Mouse (Mus musculus): ENCODE results near the gene Sectm1b. TPM values are rescaled to one million over a fixed set of nuclear protein-coding genes. Genes with fewer than 3 reads are reported as not detected.

Gene Sectm1b
- polyA plus RNA-seq, 1 experiment from 2014 or later: not detected

DNA sequence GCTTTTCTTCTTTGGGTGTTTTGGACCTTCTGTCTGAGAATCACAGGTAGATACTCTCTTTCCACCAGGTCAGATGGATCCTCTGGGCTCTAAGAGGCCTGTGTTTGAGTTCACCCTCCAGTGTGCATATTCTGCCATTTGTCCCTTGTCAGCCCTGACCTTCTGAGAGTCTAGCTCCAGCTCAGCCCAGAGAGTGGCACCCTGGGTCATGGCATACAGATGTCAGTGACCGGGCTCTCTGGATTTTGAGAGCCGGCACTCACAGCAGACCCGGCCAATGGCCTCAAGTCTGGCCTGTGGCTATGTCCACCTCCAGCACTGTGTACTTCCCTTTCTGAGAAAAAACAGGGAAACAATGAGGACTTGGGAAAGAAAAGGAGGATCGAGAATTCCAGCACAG, 3.9 kb downstream of the Sectm1b start:
- H3K9me3 ChIP-seq (ENCODE audit: control insufficient read depth, low read length): no peaks in the 10 kb centered on the region
- no peaks in the 10 kb centered on the region for H3K36me3 ChIP-seq (ENCODE audit: control insufficient read depth, insufficient read depth, low read length)
- no peak overlapping the region for H3K4me2 ChIP-seq
- H3K9ac ChIP-seq (ENCODE audit: low read length): no peak overlapping the region
- no peaks in the 10 kb centered on the region for H3K4me1 ChIP-seq (ENCODE audit: control insufficient read depth, insufficient read depth, low read length)
- H3K4me3 ChIP-seq (ENCODE audit: low read depth, low read length): no peak overlapping the region
- WGBS: 91% methylated on average over 4 of the region's 4 CpGs
- no peaks in the 10 kb centered on the region for H3K27me3 ChIP-seq (ENCODE audit: control insufficient read depth, insufficient read depth, low read length)
- DNase-seq (ENCODE audit: low spot score, missing footprints): no peak
- no peak for ATAC-seq (ENCODE audit: low FRiP score)
- no peak overlapping the region for H3K27ac ChIP-seq (ENCODE audit: low read depth, low read length)

DNA sequence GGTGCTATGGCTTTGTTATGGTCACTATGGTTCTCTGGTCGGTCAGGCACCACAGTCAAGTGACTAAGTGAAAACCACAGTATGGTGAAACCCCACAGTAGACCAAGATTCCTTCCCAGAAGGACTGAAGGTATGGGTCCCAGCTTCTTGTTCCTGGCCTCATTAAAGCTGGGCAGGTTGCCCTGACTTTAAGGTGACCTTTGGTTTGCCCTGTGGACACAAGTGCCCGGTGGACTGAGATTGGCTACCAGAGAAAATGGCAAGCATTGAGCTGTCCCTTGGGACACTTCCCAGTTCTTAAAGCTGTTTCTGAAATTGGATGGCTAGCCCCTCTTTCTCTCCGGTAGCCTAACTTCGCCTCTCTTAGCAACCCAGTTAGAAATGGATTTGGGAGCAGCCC, 4.4 kb downstream of the Sectm1b start:
- no peak for ATAC-seq (ENCODE audit: low FRiP score)
- Histone ChIP-seq H3K4me1 (ENCODE audit: control insufficient read depth, insufficient read depth, low read length) (no peaks in the 10 kb centered on the region), H3K27me3 (ENCODE audit: control insufficient read depth, insufficient read depth, low read length) (no peaks in the 10 kb centered on the region), H3K9ac (ENCODE audit: low read length) (no peak overlapping the region), H3K36me3 (ENCODE audit: control insufficient read depth, insufficient read depth, low read length) (no peaks in the 10 kb centered on the region), H3K27ac (ENCODE audit: low read depth, low read length) (no peak overlapping the region), H3K4me2 (no peak overlapping the region), H3K4me3 (ENCODE audit: low read depth, low read length) (no peak overlapping the region), H3K9me3 (ENCODE audit: control insufficient read depth, low read length) (no peaks in the 10 kb centered on the region)
- WGBS: 89% methylated on average over 4 of the region's 4 CpGs
- no peak for DNase-seq (ENCODE audit: low spot score, missing footprints)

DNA sequence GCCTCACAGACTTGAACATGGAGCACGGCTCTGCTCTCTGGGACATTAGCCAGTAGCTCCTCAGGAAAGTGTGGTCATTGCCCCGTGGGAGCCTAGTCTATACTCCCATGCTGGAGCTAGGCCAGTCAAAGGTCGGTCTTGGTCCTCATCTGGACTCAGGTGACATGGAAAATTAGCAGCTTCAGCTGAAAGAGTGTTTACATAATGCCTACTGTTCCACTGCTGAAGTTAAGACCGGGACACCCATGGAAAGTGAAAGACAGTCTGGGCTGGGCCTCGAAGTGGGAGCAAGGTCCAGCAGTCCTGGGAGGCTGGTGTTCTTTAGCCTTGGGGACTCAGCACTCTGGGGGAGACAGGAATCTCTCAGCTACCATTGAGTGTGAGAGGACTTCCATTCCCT, 5.2 kb downstream of the Sectm1b start:
- H3K27ac ChIP-seq (ENCODE audit: low read depth, low read length): no peak overlapping the region
- H3K4me3 ChIP-seq (ENCODE audit: low read depth, low read length): no peak overlapping the region
- no peaks in the 10 kb centered on the region for H3K4me1 ChIP-seq (ENCODE audit: control insufficient read depth, insufficient read depth, low read length)
- H3K36me3 ChIP-seq (ENCODE audit: control insufficient read depth, insufficient read depth, low read length): no peaks in the 10 kb centered on the region
- H3K9ac ChIP-seq (ENCODE audit: low read length): no peak overlapping the region
- no peaks in the 10 kb centered on the region for H3K27me3 ChIP-seq (ENCODE audit: control insufficient read depth, insufficient read depth, low read length)
- 85% methylated on average over 5 of the region's 5 CpGs for WGBS
- no peak overlapping the region for H3K4me2 ChIP-seq
- DNase-seq (ENCODE audit: low spot score, missing footprints) (no peak), ATAC-seq (ENCODE audit: low FRiP score) (no peak)
- H3K9me3 ChIP-seq (ENCODE audit: control insufficient read depth, low read length): no peaks in the 10 kb centered on the region

DNA sequence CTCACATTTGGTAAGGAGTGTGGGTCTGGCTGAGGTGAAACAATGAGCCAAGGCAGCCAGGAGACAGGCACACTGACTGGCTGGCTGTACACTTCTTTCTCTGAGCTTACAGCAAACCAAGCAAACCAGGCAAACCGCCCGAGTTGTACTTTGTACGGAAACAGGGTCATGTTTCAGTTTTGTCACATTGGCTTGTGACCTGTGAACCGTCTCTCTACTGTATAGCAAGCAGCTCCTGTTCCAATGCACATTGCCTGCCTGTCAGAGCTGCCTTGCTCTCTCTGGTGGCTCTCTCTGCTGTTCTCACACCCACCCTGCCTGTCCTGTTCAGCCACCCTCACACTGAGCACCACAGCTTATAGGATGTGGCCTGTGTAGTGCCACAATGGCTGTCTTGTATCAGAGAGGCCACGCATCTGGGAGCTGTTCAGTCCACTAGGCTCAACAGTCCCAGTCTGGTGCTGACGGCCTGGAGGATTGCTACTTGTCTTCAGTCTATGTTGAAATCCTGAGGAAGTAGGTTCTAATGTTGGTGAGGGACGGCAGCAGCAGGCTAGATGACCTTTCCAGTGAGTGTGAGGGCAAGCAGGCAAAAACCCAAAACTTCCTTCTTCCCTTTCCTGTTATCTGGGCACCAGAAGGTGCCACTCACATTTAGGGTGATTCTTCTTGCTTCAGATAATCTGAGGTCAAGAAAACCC, 6.7 kb downstream of the Sectm1b start:
- no peaks in the 10 kb centered on the region for H3K4me1 ChIP-seq (ENCODE audit: control insufficient read depth, insufficient read depth, low read length)
- whole genome bisulfite sequencing: 72% methylated on average over 7 of the region's 7 CpGs
- H3K27ac ChIP-seq (ENCODE audit: low read depth, low read length): no peak overlapping the region
- H3K4me3 ChIP-seq (ENCODE audit: low read depth, low read length): no peak overlapping the region
- H3K9ac ChIP-seq (ENCODE audit: low read length): no peak overlapping the region
- H3K36me3 ChIP-seq (ENCODE audit: control insufficient read depth, insufficient read depth, low read length): no peaks in the 10 kb centered on the region
- DNase-seq (ENCODE audit: low spot score, missing footprints) (no peak), ATAC-seq (ENCODE audit: low FRiP score) (no peak)
- no peak overlapping the region for H3K4me2 ChIP-seq
- H3K9me3 ChIP-seq (ENCODE audit: control insufficient read depth, low read length): no peaks in the 10 kb centered on the region
- no peaks in the 10 kb centered on the region for H3K27me3 ChIP-seq (ENCODE audit: control insufficient read depth, insufficient read depth, low read length)

DNA sequence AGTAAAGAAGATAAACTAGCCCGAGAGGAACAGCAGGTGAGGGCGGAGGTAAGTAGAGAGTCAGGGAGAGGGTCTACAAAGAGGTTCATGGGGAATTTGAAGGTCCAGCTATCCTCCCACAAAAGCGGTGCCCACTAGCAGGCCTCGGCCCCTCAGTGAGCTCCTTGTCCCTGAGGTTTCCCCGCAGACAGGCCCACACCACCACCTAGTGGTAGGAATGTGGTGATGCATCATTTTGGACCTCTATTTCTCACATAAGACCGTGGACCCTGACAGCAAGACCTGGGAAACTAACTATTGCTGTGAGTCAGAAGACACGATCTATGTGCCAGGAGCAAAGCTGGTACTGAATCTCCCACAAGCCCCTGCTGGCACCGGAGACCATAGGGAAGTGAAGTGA, 9.8 kb downstream of the Sectm1b start:
- H3K4me2 ChIP-seq: no peak overlapping the region
- ATAC-seq (ENCODE audit: low FRiP score) (peak; percentile 44; the same call in 1 of the 2 replicates), DNase-seq (ENCODE audit: low spot score, missing footprints) (peak; percentile 99)
- H3K4me3 ChIP-seq (ENCODE audit: low read depth, low read length): no peak overlapping the region
- H3K27me3 ChIP-seq (ENCODE audit: control insufficient read depth, insufficient read depth, low read length): no peaks in the 10 kb centered on the region
- WGBS: 12% methylated on average over 8 of the region's 8 CpGs
- H3K4me1 ChIP-seq (ENCODE audit: control insufficient read depth, insufficient read depth, low read length): no peaks in the 10 kb centered on the region
- no peak overlapping the region for H3K9ac ChIP-seq (ENCODE audit: low read length)
- no peaks in the 10 kb centered on the region for H3K9me3 ChIP-seq (ENCODE audit: control insufficient read depth, low read length)
- no peak overlapping the region for H3K27ac ChIP-seq (ENCODE audit: low read depth, low read length)
- H3K36me3 ChIP-seq (ENCODE audit: control insufficient read depth, insufficient read depth, low read length): no peaks in the 10 kb centered on the region

DNA sequence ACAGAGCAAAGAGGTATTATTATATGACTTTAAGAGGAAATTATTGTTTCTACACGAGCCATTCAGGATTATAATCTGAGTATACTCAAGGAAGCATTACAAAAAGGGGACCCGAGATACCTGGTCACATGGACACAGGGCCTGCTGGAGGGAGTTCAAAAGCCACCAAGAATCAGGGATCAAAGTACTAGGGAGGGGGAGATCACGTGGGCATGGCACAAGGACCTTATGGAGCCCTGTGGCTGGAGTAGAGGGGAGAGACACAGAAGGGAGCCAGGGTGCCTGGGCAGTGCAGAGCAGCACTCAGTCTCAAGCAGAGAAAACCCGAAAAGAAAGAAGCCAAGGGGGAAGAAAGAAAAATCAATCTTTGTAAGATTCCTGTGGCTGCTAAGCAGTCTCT, 11.0 kb downstream of the Sectm1b start:
- 76% methylated on average over 4 of the region's 4 CpGs for WGBS

DNA sequence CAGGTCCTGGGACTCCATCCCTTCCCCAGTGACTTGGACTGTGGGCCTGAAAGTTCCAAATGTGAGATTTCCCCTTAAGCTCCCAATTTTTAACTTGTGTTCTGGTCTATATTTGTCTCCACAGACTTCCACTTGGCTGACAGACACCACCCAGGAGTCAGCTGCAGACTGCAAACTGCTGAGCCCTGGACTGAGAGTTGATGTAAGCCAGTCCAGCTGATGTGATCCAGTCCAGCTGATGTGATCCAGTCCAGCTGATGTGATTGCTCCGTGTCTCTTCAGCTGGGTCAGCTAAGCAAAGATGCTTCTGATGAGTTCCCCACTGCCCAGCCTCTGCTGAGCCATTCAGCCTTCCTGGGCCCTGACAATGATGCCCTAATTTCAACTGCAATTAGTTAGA, 11.6 kb downstream of the Sectm1b start:
- H3K27ac ChIP-seq (ENCODE audit: low read depth, low read length): no peak overlapping the region
- H3K36me3 ChIP-seq (ENCODE audit: control insufficient read depth, insufficient read depth, low read length): no peaks in the 10 kb centered on the region
- no peaks in the 10 kb centered on the region for H3K9me3 ChIP-seq (ENCODE audit: control insufficient read depth, low read length)
- 66% methylated on average over 1 of the region's 1 CpGs for WGBS
- no peak overlapping the region for H3K9ac ChIP-seq (ENCODE audit: low read length)
- H3K4me3 ChIP-seq (ENCODE audit: low read depth, low read length): no peak overlapping the region
- no peak for DNase-seq (ENCODE audit: low spot score, missing footprints)
- H3K4me1 ChIP-seq (ENCODE audit: control insufficient read depth, insufficient read depth, low read length): no peaks in the 10 kb centered on the region
- ATAC-seq (ENCODE audit: low FRiP score): no peak
- no peak overlapping the region for H3K4me2 ChIP-seq
- no peaks in the 10 kb centered on the region for H3K27me3 ChIP-seq (ENCODE audit: control insufficient read depth, insufficient read depth, low read length)

More for the DNA sequence above, 11.0 kb downstream of the Sectm1b start:
- H3K4me1 ChIP-seq (ENCODE audit: control insufficient read depth, insufficient read depth, low read length): no peaks in the 10 kb centered on the region
- no peak overlapping the region for H3K9ac ChIP-seq (ENCODE audit: low read length)
- H3K27me3 ChIP-seq (ENCODE audit: control insufficient read depth, insufficient read depth, low read length): no peaks in the 10 kb centered on the region
- DNase-seq (ENCODE audit: low spot score, missing footprints) (no peak), ATAC-seq (ENCODE audit: low FRiP score) (no peak)
- no peak overlapping the region for H3K4me3 ChIP-seq (ENCODE audit: low read depth, low read length)
- H3K9me3 ChIP-seq (ENCODE audit: control insufficient read depth, low read length): no peaks in the 10 kb centered on the region
- H3K27ac ChIP-seq (ENCODE audit: low read depth, low read length): no peak overlapping the region
- H3K4me2 ChIP-seq: no peak overlapping the region
- H3K36me3 ChIP-seq (ENCODE audit: control insufficient read depth, insufficient read depth, low read length): no peaks in the 10 kb centered on the region

DNA sequence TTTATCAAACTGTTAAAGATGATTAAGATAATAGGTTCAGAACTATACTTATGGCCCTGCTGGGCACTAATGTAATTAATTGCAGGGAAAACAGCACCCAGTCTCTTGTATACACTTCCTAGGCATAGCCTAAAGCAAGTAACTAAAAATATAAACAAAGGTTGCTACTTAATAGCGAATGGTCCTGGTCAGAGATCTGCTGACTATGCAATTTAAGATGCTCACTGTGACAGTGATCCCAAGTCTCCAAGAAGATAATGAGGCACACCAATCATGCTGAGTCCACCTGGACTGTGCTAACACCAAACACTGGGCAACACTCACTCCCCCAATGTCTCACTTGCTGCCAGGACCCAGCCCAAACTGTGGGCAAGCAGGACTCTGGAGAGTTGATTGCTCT, 13.5 kb downstream of the Sectm1b start:
- no peaks in the 10 kb centered on the region for H3K9me3 ChIP-seq (ENCODE audit: control insufficient read depth, low read length)
- 71% methylated on average over 1 of the region's 1 CpGs for WGBS
- no peak overlapping the region for H3K4me3 ChIP-seq (ENCODE audit: low read depth, low read length)
- no peaks in the 10 kb centered on the region for H3K4me1 ChIP-seq (ENCODE audit: control insufficient read depth, insufficient read depth, low read length)
- no peak overlapping the region for H3K4me2 ChIP-seq
- no peak for ATAC-seq (ENCODE audit: low FRiP score)
- no peak overlapping the region for H3K27ac ChIP-seq (ENCODE audit: low read depth, low read length)
- no peak overlapping the region for H3K9ac ChIP-seq (ENCODE audit: low read length)
- no peaks in the 10 kb centered on the region for H3K27me3 ChIP-seq (ENCODE audit: control insufficient read depth, insufficient read depth, low read length)
- DNase-seq (ENCODE audit: low spot score, missing footprints): no peak
- H3K36me3 ChIP-seq (ENCODE audit: control insufficient read depth, insufficient read depth, low read length): no peaks in the 10 kb centered on the region

DNA sequence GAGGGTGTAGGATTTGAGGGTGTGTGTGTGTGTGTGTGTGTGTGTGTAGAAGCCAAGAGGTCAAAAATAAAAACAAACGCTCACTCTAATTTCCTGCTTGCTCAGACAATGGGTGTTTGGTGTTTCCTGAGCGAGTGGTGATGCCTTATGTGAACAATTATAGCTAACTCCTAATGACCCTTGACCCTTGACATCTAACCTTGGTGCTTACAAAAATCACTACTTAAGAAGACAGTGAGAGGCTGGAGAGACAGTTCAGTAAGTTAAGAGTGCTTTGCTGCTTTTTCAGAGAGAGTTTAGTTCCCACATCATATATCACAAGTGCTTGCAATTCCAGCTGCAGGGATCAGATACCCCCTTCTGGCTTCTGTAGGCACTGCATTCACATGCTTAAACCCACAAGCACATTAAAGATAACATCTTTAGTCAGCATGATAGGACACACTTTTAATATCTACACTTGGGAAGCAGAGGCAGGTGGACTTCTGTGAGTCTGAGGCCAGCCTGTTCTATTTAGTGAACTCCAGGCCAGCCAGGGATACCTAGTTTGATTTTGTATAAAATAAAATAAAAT, 15.5 kb downstream of the Sectm1b start:
- Histone ChIP-seq H3K27me3 (ENCODE audit: control insufficient read depth, insufficient read depth, low read length) (no peaks in the 10 kb centered on the region), H3K9ac (ENCODE audit: low read length) (no peak overlapping the region), H3K9me3 (ENCODE audit: control insufficient read depth, low read length) (no peaks in the 10 kb centered on the region), H3K4me2 (no peak overlapping the region), H3K4me1 (ENCODE audit: control insufficient read depth, insufficient read depth, low read length) (no peaks in the 10 kb centered on the region), H3K4me3 (ENCODE audit: low read depth, low read length) (no peak overlapping the region), H3K36me3 (ENCODE audit: control insufficient read depth, insufficient read depth, low read length) (no peaks in the 10 kb centered on the region), H3K27ac (ENCODE audit: low read depth, low read length) (no peak overlapping the region)
- 63% methylated on average over 2 of the region's 2 CpGs for WGBS
- ATAC-seq (ENCODE audit: low FRiP score) (no peak), DNase-seq (ENCODE audit: low spot score, missing footprints) (no peak)

All from midbrain, embryonic 11.5 days (tissue).